Mouse (Mus musculus): ENCODE data around the gene Washc4.

Gene Washc4

DNA sequence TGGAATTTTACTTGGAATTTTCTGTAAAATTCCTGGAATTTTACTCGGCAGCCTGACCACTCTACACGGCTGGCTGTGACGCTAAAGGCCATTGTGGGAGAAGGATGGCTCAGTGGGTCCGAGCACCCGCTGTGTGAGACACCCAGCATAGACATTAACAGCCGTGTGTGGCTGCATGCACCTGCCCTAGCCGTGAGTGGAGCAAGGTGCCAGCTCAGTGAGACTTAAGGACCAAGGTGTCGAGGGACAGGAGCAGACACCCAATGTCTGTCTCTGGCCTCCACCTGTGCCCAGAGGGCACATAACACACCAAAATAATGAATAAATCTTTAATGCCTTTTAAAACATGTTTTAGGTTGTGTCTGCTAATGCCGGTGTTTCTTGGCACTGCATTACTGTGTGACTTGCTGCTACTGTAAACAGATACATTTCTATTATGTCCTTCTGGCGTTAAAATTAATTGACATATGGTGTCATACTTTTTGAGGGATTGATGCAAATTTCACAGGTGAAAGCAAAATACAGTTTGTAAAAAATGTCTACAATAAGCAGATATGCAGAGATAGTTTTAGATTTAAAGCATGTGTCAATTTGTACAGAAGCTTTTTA is 60.5 kb downstream of the Washc4 start:
- no peak for DNase-seq

DNA sequence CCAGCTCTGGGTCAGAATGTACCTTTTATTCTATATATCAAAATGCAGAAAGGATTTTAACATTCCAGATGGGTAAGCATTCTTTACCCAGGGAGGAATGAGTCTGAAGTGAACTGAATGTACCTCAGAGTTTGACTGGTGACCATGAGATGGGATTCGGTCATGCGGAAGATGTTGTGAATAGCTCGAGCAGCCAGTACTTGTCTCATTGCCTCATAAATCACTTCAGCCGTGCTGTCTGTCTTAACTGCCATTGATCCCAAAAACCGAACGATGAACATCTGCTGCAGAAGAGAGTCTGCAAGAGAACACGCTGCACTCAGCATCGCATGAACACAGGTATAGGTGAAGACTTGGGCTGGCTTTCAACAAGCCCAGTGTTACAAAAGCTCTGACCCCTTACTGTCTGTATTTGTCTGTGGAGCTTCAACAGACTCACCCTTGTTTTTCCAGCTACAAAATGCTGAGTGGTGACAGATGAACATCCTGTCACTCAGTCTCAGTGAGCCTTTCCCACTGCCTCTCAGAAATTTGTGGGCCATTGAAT is 62.2 kb downstream of the Washc4 start:
- DNase-seq = no peak

DNA sequence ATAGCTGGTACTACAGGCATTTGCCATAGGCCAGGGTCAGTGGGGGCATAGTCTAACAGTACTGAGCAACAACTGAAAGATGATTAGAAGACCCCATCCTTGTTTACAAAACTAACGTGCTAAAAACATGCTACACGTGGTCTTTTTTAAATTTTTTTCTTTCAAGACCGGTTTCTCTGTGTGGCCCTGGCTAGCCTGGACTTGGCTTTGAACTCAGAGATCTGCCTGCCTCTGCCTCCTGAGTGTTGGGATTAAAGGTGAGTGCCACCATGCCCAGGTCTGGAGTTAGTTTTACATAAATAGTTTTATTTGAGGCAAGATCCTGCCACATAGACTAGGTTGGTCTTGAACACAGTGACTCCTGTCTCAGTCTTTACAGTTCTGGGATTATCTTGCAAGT is 63.6 kb downstream of the Washc4 start:
- DNase-seq = no peak

DNA sequence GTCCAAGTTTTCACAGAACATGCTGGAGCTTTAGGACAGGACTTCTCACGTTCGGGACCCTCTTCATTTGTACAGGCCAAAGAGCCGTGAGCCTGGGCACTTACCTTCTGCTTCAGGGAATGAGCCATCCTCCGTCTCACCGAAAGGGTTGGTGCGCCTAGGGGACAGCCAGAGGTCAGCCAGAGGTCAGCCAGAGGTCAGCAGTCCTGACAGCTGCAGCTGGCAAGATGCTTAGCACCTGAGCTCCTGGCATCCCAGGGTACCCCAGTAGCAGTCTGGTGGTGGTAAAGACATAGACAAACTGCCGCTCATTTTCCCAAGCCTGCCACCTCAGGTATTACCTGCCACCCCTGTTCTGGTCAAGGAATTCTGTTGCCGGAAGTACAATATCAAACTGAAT is 65.0 kb downstream of the Washc4 start:
- no peak for DNase-seq

DNA sequence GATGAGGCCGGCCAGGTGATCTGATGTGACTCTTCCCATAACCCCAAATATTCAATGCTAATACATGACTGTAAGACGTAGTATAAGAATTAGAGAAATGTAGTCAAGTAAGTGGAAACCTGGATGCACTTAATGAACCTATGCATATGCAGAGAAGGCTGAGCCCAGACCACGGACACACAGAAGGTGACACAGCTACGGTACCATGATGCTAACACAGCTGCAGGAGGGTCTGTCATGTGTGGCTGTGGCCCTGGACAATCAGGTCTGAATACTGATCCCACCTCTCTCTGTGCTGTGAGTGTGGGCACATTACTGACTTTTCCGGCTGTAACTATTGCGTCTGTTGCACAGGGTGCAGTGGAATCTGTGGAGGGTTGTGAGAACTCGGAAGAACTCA is 67.0 kb downstream of the Washc4 start:
- DNase-seq = no peak

DNA sequence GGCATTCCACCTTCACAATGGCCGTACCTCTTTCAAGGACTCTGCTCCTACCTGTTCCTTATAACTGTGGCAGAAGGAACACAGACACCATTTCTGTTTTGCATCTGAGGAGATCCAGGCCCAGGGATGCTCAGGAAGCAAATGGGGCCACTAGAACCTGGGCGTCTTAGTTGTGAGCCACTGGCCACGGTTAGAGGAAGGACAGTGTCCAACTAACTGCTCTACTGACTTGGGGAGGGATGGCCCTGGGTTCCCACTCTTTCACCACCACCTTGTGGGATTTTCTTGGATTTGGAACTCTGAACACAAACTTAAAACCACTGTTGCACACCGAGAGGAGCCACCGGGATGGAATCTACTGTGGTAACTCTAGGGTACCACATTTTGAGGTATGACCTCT is 68.3 kb downstream of the Washc4 start:
- no peak for DNase-seq

DNA sequence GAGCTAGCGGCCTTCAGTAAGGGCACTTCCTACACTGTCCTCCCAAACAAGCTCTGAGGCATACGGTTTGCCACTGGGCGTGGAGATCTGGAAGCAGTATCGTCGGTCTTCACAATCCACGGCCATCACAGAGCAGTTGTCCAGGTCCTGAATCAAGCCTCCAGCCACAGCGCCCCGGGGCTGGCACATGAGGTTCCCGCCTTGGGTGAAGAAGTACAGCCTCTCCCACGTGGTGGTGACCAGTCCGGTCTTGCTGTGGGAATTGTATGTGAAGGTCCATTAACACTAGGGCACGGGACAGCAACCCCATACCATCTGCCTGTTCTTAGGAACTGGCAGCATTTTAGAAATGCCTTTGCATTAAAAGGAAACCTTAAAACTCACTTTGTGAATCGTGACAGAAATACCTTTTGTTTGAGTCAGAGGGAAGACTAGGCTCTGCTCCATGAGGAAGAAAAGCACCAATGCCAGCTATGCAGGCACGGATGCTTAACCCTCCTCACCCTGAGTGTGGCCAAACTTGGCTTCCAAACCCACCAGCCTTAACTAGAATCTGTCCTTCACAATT is 69.2 kb downstream of the Washc4 start:
- no peak for DNase-seq

DNA sequence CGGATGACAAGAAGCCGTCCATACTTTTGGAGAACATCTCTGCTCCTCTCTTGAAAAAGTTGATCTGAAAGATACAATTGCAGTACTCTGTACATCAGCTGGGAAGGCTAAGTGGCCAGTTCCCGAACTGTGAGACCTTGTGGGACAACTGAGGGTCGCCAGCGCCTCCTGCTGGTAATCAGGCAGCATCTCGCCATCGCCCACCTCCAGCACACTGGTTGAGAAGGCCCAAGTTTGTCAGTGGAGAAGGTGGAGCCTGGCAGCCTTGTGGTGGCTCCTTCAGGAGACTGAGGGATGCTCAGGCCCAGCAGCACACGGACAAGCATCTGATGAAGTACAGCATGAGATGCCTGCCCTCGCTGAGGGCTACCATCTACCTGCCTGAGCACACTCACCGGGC is 73.8 kb downstream of the Washc4 start:
- peak; percentile 37 to 43 for DNase-seq

DNA sequence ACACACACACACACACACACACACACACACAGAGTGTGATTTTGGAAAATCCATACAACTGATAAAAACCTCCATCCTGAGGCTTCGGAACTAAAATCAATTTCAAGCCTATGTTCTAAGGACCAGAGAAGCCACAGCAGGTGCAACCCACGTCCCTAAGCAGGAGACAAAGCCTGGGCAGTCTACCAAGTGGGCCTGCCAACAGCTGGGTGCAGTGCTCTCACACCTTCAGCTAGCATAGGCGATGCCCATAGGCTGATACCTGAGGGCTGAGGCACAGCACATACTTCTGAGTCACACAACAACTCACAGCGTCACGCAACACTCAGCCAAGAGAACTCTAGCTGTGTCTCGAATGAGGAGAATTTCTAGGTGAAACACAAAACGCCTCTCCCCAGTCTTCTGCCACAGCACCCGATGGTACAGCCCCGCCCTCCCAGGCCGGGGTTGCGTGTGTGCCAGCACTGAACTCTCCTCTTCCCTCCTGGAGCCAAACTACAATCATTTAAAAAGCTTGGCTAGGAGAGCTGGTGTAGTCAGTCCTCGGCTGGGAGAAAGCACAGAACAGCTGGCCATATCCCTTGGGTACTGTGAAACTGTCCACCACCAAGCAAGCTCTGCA is 75.4 kb downstream of the Washc4 start:
- DNase-seq = peak in 1 of 2 experiments; percentile 20

DNA sequence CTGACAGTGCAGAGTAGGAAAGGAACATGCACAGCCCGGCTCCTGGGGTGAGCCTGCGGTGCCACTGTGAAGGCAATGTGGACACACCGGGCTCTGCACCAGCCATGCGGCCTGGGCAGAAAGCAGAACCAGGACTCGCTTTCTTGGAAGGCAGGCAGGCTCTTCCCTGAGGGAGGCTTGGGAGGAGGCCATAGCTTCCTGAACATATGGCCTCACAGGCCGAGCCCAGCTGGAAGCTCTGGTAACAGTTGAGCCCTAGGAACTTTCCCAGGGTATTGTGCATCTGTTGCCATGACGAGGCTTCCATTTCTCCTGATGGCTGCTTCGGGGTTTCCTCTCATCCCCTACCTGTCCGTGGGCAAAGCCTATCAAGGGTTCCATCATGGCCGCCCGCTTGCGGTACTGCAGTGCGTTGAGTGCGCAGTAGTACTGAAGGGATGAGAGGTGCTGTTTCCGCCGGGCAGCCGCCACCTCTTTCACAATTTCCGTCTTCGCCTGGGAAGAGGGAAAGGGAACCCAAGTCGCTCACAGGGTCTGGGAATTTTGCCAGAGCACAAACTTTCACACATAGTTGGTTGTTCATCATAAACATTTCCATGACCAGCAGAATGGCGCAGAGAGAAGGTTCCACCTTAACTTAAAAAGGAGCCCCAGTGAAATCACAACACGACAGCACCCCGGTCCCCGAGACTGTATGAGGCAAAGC is 77.0 kb downstream of the Washc4 start:
- DNase-seq = peak in 1 of 2 experiments; percentile 47

DNA sequence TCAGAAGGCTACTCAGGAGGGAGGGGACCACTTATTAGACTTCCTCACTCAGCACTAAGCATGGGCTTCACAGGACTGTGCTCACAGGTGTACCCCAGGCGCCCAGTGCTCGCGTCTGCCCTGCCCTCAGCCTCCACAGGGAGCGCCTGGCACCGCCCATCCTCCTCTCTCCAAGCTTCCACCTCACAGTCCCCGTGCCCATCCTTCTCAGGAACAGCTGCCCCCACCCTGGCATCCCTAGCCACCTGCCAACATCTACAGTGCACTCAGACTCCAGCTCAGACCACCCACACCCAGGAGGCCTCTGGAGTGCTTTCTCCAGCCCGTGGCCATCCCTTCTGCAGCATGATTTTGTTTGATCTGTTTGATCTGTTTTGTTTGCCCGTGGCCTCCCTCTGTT is 80.5 kb downstream of the Washc4 start:
- DNase-seq = no peak

DNA sequence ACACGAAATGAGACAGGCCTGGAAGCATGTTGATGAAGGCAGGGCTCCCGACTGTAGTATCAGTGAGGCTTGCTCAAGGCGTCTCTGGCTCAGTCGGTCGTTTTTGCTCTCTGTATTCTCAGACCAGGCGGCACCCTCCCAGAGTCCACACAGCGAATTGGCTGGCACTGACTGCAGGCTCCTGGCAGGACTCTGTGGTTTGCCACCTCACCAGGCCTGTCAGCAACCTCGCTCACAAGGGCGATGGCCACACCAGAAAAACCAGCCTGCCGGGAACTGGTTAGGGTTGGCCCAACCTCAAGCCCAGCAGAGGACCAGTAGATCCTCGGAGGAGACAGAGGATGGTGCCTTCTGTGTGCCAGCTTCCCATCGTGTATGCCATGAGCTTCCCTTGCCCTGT is 81.3 kb downstream of the Washc4 start:
- DNase-seq = no peak

DNA sequence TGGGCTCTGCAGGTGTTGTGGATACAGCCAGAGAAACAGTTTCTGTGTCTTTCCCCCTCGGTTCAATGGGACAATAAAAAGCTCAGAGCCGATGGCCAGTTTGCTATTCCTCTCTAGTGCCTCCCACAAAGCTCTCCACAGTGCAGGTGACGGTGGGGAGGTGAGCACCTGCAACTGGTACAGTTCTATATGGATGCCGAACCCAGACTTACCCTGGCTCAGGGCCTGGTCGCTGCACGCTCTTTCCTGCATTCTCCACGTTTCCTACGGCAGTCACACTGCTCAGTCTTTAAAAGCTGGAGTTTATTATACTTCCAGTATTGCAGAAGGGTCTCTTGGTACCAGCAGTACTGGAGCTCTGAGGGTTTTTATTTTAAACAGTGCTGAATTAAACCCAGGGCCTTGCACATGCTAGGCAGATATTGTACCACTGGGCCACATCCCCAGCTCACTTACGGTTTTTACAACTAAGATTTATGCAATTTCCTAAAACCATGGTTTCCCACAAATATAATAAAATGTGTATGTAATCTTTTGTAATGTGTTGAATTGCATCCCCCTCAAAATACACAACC is 83.6 kb downstream of the Washc4 start:
- no peak for DNase-seq

DNA sequence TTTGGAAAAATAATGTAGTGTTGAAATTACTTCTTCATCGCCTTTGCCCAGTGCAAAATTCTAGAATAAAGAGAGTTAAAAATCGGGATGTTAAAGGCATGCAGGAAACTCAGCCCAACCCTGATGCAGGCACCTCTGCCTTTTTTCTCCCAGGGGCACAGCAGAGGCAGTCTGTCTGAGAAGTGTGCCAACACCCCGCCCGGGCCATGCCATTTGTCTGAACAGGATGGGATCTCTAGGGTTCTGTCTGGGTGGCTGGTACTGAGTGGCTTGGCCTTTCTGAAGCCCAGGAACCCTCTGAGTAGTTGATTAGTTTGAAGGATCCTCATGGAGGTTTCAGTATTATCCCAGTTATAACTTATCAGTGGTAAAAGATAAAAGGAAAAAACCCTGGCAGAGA is 84.7 kb downstream of the Washc4 start:
- no peak for DNase-seq

DNA sequence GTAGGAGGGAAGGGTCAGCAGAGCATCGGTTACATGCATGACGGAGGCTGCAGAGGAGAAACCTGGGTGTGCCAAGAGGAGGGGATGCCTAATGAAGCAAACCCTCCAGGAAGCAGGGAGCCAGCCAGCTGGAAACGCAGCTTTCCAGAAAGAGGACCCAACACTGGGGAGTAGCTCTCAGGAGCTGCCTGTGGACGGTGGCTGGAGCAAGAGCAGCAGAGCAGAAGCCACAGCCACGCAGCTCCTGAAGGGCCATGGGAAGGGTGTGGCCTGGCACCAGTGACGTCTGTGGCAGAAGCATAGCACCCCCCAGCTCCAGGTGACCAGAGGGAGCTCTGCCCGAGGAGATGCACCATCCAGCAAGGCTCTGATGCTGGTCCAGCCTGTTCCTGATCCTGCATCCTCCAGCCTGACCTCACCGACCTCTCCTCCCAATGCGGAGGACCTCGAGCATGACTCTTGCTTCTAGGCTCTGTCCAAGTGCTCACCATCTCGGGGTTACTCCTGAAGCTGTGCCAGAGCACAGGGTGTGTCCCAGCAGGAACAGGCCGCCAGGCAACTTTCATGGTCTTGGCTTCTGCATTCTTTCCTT is 85.7 kb downstream of the Washc4 start:
- DNase-seq = peak in 1 of 2 experiments; percentile 36

DNA sequence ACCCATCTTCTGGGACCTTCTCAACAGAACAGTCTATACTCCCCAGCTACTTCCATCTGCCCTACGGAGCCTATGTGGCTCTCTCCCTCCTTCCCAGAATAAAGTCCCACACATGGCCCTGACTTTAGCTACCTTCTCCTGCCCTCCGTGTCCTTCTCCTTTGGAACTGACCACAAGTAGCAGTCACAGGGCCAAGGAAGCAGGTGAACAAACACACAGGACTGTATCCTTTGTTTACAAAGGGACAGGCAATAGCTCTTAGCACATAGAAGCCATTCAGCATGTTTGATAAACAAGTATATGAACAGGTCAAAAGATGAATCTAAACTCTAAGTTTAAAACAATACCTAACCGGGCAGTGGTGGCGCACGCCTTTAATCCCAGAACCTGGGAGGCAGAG is 86.3 kb downstream of the Washc4 start:
- DNase-seq = no peak

DNA sequence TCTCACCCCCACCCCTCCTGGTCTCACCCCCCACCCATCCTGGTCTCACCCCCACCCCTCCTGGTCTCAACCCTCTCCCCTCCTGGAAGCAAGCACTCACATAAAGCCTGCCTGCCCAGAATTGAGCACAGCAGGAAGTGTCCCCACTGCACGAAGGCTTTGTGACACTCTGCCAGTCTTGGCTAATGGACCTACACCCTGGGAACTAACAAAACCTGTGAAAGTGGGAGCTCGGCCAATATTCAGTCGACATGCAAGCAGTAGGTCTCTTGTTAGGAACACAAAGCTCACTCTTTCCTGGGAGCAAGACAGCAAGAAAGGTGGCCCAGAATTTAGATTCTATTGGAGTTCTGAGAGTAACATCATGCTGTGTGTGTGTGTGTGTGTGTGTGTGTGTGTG is 87.3 kb downstream of the Washc4 start:
- DNase-seq = peak in 1 of 2 experiments; percentile 17

DNA sequence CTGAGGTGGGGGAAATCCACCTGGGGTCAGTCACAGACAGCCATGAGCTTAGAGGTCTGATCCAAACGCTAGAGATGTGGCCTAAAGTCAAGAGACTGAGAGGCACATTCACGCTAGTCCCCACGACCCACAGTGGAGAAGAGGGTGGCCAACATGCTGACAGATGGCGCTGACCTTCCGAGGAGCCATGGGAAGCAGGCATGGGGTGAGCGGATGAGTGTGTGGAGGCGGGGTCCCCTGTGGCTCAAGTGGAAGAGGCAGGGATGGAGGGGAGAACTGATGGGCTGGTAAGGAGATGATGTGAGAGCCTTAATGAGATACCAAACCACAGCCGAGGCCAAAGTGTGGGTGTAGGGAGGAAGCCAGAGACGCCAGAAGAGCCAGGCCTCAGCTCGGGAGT is 88.2 kb downstream of the Washc4 start:
- DNase-seq = no peak

DNA sequence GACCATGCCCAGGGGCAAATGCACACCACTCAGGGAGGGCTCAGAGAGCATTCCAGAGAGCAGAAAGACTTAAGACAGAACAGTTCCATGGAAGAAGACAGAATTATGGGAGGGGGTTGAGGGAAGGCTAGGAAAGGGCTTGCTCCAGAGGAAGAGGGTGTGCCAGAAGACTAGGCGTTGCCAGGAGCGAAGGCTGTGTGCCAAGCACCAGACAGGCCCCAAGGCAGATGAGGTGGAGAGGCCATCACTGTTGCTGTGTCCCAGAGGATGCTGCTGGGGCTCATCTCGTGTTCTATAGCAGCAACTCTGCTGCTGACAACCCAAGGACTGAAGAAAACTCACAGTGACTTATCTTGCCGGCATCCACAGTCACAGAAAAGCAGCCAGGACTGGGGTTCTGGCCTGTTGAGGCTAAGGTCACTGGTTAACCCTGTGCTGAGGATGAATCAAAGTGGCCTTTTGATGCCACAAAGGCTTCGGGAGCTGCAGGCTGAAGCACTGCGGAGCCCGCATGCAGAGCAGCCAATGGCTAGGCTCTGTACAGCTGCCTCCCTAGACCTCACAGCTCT is 89.3 kb downstream of the Washc4 start:
- no peak for DNase-seq

DNA sequence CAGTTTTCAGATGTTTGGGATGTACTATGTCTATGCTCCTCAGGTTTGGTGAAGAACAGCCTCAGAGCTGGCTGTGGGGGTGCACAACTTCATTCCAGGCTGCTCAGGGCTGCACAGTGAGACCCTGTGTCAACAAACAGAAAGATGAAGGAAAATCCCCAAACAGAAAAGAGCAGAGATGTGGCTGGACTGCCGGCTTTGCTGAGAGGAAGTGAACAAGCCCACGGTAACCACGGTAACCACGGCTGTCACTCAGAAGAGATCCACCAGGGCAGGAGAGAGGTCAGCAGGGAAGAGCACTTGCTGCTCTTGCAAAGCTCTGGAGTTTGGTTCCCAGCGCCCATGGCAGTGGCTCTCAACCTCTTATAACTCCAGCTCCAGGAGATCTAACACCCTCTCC is 90.9 kb downstream of the Washc4 start:
- peak in 1 of 2 experiments; percentile 42 for DNase-seq

DNA sequence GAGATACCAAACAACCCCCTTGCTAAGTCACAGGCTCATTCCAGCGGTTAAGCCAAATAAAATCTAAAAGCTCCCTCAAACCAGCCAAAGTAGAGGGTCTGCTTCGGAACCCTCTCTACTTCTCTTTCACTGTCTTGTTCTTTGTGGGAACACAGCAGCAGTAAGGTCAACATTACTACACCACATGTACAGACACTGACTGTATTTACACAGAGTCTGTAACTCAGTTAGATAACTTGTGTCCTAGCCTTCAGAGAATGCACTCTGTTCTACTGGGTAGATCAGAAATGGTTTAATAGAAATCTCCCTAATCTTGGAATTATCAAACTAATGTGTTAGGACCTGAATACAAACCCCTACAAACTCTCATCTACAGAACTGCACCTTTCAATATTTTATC is 92.6 kb downstream of the Washc4 start:
- DNase-seq = no peak

DNA sequence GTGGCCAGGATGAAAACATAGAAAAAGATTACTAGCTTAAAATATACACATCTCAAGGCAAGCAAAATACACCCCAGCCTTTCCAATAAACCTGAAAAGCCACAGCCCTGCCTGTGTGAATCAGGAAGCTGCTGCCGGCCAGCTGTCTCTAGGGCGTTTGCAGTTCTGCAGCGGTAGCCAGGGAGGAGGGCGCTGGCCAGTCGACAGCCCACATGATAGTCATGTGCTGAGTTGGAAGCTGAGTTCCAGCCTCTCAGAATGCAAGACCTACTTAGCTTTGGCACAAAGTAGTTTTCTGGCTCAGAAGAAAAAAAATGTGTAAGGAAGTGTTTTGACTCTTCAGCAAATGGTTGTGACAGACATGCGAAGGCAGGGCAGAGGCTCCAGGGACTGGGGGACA is 93.7 kb downstream of the Washc4 start:
- DNase-seq = peak; percentile 75 to 89
